Comparison of ENCODE assay signal across 8 mouse cellular contexts in the genomic region with DNA sequence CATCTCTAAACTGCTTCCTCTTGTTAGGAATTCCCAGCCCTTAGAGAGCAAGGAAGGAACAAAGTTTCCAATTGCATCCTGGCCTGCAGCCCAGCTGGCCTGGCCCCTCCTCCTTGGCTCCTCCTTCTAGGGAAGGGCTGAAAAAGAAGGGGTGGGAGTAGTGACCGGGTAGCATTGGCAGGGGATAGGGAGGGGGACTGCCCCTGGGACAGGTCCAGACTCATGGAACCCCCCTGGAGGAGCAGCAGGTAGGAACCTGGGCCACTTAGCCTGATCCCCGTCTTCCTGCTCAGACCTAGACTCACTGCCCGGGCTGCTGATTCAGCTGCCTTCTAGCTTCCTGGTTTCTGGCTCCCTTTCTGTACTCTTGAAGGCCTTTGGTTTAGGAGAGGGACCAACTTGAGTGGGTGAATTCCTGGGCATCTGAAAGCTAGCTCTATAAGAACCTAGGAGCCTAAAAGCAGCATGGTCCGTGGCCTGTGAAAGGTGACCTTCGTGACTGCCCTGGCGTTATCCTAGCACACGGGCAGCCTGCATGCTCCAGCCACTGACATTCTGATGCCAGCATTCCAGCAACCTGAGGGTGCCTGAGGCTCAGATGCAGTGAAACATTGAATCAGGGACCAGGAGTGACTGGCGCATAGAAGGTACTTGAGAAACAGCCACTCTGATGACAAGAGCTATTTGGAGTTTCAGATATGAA. TPM values are rescaled to one million over a fixed set of nuclear protein-coding genes. Genes with fewer than 3 reads are reported as not detected.
DNase-seq lines count a peak whose midpoint lies in the region; ATAC-seq and TF ChIP-seq lines count a peak whose summit lies in the region.

No protein-coding gene starts in this region.

- no peak overlapping the region for H3K27ac ChIP-seq in forebrain, embryonic 16.5 days (ENCODE audit: low read length)
- no peak overlapping the region for H3K27ac ChIP-seq in hindbrain, embryonic 12.5 days
- peak overlapping the region; percentile 57; the same call in 1 of the 2 replicates for H3K27ac ChIP-seq in limb, embryonic 15.5 days
- no peak overlapping the region for H3K27ac ChIP-seq in neural tube, embryonic 13.5 days (replicated peaks)

- H3K27me3 ChIP-seq in forebrain, embryonic 16.5 days (replicated peaks; ENCODE audit: control insufficient read depth, insufficient read depth, low read length) = peaks cover 11% of the 10 kb centered on the region; the same call in 1 of the 2 replicates
- peaks cover 73% of the 10 kb centered on the region for H3K27me3 ChIP-seq in hindbrain, embryonic 12.5 days
- H3K27me3 ChIP-seq in limb, embryonic 15.5 days = peaks cover 35% of the 10 kb centered on the region
- peaks cover 81% of the 10 kb centered on the region for H3K27me3 ChIP-seq in neural tube, embryonic 13.5 days

- peak; percentile 73 for DNase-seq in adipocyte (ENCODE audit: low spot score)
- DNase-seq in brain, embryonic 14.5 days (ENCODE audit: low read depth) = peak; percentile 75
- no peak for DNase-seq in MN1 (ENCODE audit: low spot score)
- DNase-seq in left cerebral cortex, postnatal 36 days (ENCODE audit: low spot score in 2 of 2) = no peak

- H3K9ac ChIP-seq in forebrain, embryonic 16.5 days (replicated peaks; ENCODE audit: low read depth, low read length) = no peak overlapping the region
- H3K9ac ChIP-seq in hindbrain, embryonic 12.5 days = no peak overlapping the region
- H3K9ac ChIP-seq in limb, embryonic 15.5 days = no peak overlapping the region
- H3K9ac ChIP-seq in neural tube, embryonic 13.5 days = no peak overlapping the region

- peak; percentile 61 for ATAC-seq in forebrain, embryonic 16.5 days
- ATAC-seq in hindbrain, embryonic 12.5 days (ENCODE audit: low FRiP score) = no peak
- ATAC-seq in limb, embryonic 15.5 days (ENCODE audit: insufficient number of reproducible peaks, low FRiP score, low TSS enrichment, low read depth) = 0 out of 2 replicates have a peak, but pooled peaks have one; percentile 71
- 0 out of 2 replicates have a peak, but pooled peaks have one; percentile 32 for ATAC-seq in neural tube, embryonic 13.5 days (ENCODE audit: low read depth)

- H3K36me3 ChIP-seq in forebrain, embryonic 16.5 days (ENCODE audit: control insufficient read depth, insufficient read depth) = no peaks in the 10 kb centered on the region
- no peaks in the 10 kb centered on the region for H3K36me3 ChIP-seq in hindbrain, embryonic 12.5 days
- no peaks in the 10 kb centered on the region for H3K36me3 ChIP-seq in limb, embryonic 15.5 days
- H3K36me3 ChIP-seq in neural tube, embryonic 13.5 days = no peaks in the 10 kb centered on the region

- no peaks in the 10 kb centered on the region for H3K9me3 ChIP-seq in forebrain, embryonic 16.5 days (ENCODE audit: control insufficient read depth, low read length)
- no peaks in the 10 kb centered on the region for H3K9me3 ChIP-seq in hindbrain, embryonic 12.5 days (replicated peaks)
- no peaks in the 10 kb centered on the region for H3K9me3 ChIP-seq in limb, embryonic 15.5 days
- no peaks in the 10 kb centered on the region for H3K9me3 ChIP-seq in neural tube, embryonic 13.5 days

- TF ChIP-seq POLR2A in brain, embryonic 14.5 days (IDR thresholded peaks at IDR 0.05; ENCODE audit: borderline replicate concordance, extremely low read depth, insufficient read depth, insufficient read length, poor library complexity, severe bottlenecking) = no peak

- H3K4me3 ChIP-seq in forebrain, embryonic 16.5 days (replicated peaks; ENCODE audit: low read length) = peak overlapping the region; percentile 12; the same call in 1 of the 2 replicates
- H3K4me3 ChIP-seq in hindbrain, embryonic 12.5 days = no peak overlapping the region
- H3K4me3 ChIP-seq in limb, embryonic 15.5 days = peak overlapping the region; percentile 38
- H3K4me3 ChIP-seq in neural tube, embryonic 13.5 days = peak overlapping the region; percentile 20

- peak overlapping the region; percentile 27 for H3K4me2 ChIP-seq in forebrain, embryonic 16.5 days (ENCODE audit: low read length)
- H3K4me2 ChIP-seq in hindbrain, embryonic 12.5 days (replicated peaks) = peak overlapping the region; percentile 30; the same call in 1 of the 2 replicates
- peak overlapping the region; percentile 47 for H3K4me2 ChIP-seq in limb, embryonic 15.5 days
- H3K4me2 ChIP-seq in neural tube, embryonic 13.5 days = peak overlapping the region; percentile 39

- WGBS in forebrain, embryonic 16.5 days = 48% methylated on average over 8 of the region's 8 CpGs
- WGBS in hindbrain, embryonic 12.5 days = 58% methylated on average over 8 of the region's 8 CpGs
- 41% methylated on average over 8 of the region's 8 CpGs for WGBS in limb, embryonic 15.5 days
- 60% methylated on average over 8 of the region's 8 CpGs for WGBS in neural tube, embryonic 13.5 days

- no peaks in the 10 kb centered on the region for H3K4me1 ChIP-seq in forebrain, embryonic 16.5 days (replicated peaks; ENCODE audit: control insufficient read depth, insufficient read depth, low read length)
- no peaks in the 10 kb centered on the region for H3K4me1 ChIP-seq in hindbrain, embryonic 12.5 days
- H3K4me1 ChIP-seq in limb, embryonic 15.5 days = no peaks in the 10 kb centered on the region
- H3K4me1 ChIP-seq in neural tube, embryonic 13.5 days (replicated peaks) = no peaks in the 10 kb centered on the region

- intact Hi-C loops in left cerebral cortex, postnatal 36 days (cut with DNase I) = no loop called here

- no peak for TF ChIP-seq CTCF in brain, embryonic 14.5 days (IDR thresholded peaks at IDR 0.05; ENCODE audit: borderline replicate concordance, extremely low read depth, insufficient read depth, insufficient read length)

RNA-seq across cellular contexts. Expression of gene Iqsec2, which starts 34.9 kb away (rescaled TPM):
- 8.2 and 12.7 TPM in 2 replicates for polyA plus RNA-seq in brain, embryonic 14.5 days (2012; rRNA removed)
- 4.1 and 5.8 TPM in 2 replicates for polyA plus RNA-seq in forebrain, embryonic 16.5 days (2015; fragmentation: Nextera tagmentation; extraction: Ambion mirVana)
- 2.4 and 3.1 TPM in 2 replicates for polyA plus RNA-seq in hindbrain, embryonic 12.5 days (2016; fragmentation: Nextera tagmentation; extraction: Ambion mirVana)
- 3.9 and 4.0 TPM in 2 replicates for polyA plus RNA-seq in limb, embryonic 15.5 days (2015; fragmentation: Nextera tagmentation; extraction: Ambion mirVana)
- 4.7 and 7.4 TPM in 2 replicates for polyA plus RNA-seq in neural tube, embryonic 13.5 days (2015; fragmentation: Nextera tagmentation; extraction: Ambion mirVana)
- total RNA-seq in left cerebral cortex, postnatal 36 days (2021) = 100 to 1,000 TPM; 156 to 160 TPM

RNA-seq across cellular contexts. Expression of gene Kdm5c, which starts 53.8 kb away (rescaled TPM):
- polyA plus RNA-seq in brain, embryonic 14.5 days (2012; rRNA removed) = 43.6 and 57.9 TPM in 2 replicates
- 38.3 and 38.6 TPM in 2 replicates for polyA plus RNA-seq in forebrain, embryonic 16.5 days (2015; fragmentation: Nextera tagmentation; extraction: Ambion mirVana)
- 58.3 and 62.0 TPM in 2 replicates for polyA plus RNA-seq in hindbrain, embryonic 12.5 days (2016; fragmentation: Nextera tagmentation; extraction: Ambion mirVana)
- 38.2 and 41.0 TPM in 2 replicates for polyA plus RNA-seq in limb, embryonic 15.5 days (2015; fragmentation: Nextera tagmentation; extraction: Ambion mirVana)
- polyA plus RNA-seq in neural tube, embryonic 13.5 days (2015; fragmentation: Nextera tagmentation; extraction: Ambion mirVana) = 31.8 and 39.9 TPM in 2 replicates
- total RNA-seq in left cerebral cortex, postnatal 36 days (2021) = 10 to 100 TPM; 52.7 to 55.8 TPM

Comparison
In these comparisons a context has a peak if more than half of its experiments do, and no peak if none do; other contexts are left out.
1. DNase-seq: peak in adipocyte (single experiment) and brain, embryonic 14.5 days (single experiment); none in MN1 (single experiment) and left cerebral cortex, postnatal 36 days (0 of 2).
2. Peak in every context shown above with its lines, with median percentiles within 50 percentile points of each other: H3K4me2 ChIP-seq.